Mouse (Mus musculus) ES-E14 (cell line): Measurements from ENCODE around the gene Apc2.

Source experiments
- CHD2 ChIP-seq: IDR thresholded peaks from 2 replicates; pipeline ENCODE4 v1.6.1; 2014; ENCODE audit warnings: mild to moderate bottlenecking, low read depth, low read length, inconsistent platforms
- HCFC1 ChIP-seq: IDR thresholded peaks from 2 replicates; pipeline ENCODE4 v1.6.1; 2012; ENCODE audit warnings: low read length, inconsistent platforms, borderline replicate concordance; ENCODE audit not compliant: insufficient read depth
- MAFK ChIP-seq: IDR thresholded peaks from 2 replicates; pipeline ENCODE4 v1.6.1; 2014; ENCODE audit warnings: mild to moderate bottlenecking, low read depth, low read length, inconsistent platforms; ENCODE audit not compliant: insufficient read depth
- ZC3H11A ChIP-seq: IDR thresholded peaks from 2 replicates; pipeline ENCODE4 v1.6.1; 2012; ENCODE audit warnings: low read depth, mild to moderate bottlenecking, inconsistent platforms, low read length, borderline replicate concordance
- ZNF384 ChIP-seq: IDR thresholded peaks from 2 replicates; pipeline ENCODE4 v1.6.1; 2012; ENCODE audit warnings: low read depth, low read length, inconsistent platforms

- TF ChIP-seq HCFC1 = no peak
- TF ChIP-seq ZNF384 = no peak
- no peak for TF ChIP-seq MAFK
- no peak for TF ChIP-seq ZC3H11A
- TF ChIP-seq CHD2 = no peak
These were observed 34.9 kb upstream of the Apc2 start, which contains the start of the genes Gamt and Dazap1 for GRCm38 (mm10) chr10:80260642-80261584.
